Mouse (Mus musculus) hindbrain, embryonic 14.5 days (tissue): Measurements from ENCODE around the gene Rtn4rl1. TPM values are rescaled to one million over a fixed set of nuclear protein-coding genes. Genes with fewer than 3 reads are reported as not detected.
"Not testable (repeated sequence)": the region's sequence is repeated elsewhere in the genome, so short reads cannot be mapped to it uniquely, and the experiment has no call there.

Experiments used
- ATAC-seq: fragments of 200-750 bp; cut with Nextera tagmentation; 2 replicates; pipeline ENCODE4 v1.8.0; 2017; ENCODE audit warnings: moderate number of reproducible peaks, mild to moderate bottlenecking, moderate TSS enrichment, moderate library complexity; ENCODE audit not compliant: low FRiP score
- DNase-seq: peaks from one replicate; pipeline ENCODE4 v3.0.0-alpha.2; 2015; ENCODE audit warnings: low spot score
- H3K27ac ChIP-seq: fragments of 300-500 bp; sonication (generic); 2 replicates; pipeline ENCODE4 v1.5.1; 2014; ENCODE audit warnings: mild to moderate bottlenecking, moderate library complexity
- H3K27me3 ChIP-seq: fragments of 300-500 bp; sonication (generic); 2 replicates; pipeline ENCODE4 v1.6.1; 2014; ENCODE audit warnings: mild to moderate bottlenecking, low read length, mixed read lengths; ENCODE audit not compliant: control insufficient read depth, insufficient read depth
- H3K36me3 ChIP-seq: fragments of 300-500 bp; sonication (generic); replicated peaks from 2 replicates; pipeline ENCODE4 v1.6.1; 2014; ENCODE audit not compliant: control insufficient read depth, insufficient read depth
- H3K4me1 ChIP-seq: fragments of 300-500 bp; sonication (generic); replicated peaks from 2 replicates; pipeline ENCODE4 v1.6.1; 2014; ENCODE audit warnings: antibody characterized with exemption, low read length, mixed read lengths; ENCODE audit not compliant: control insufficient read depth, insufficient read depth
- H3K4me2 ChIP-seq: fragments of 300-500 bp; sonication (generic); replicated peaks from 2 replicates; pipeline ENCODE4 v1.6.1; 2014; ENCODE audit warnings: mild to moderate bottlenecking, moderate library complexity
- H3K4me3 ChIP-seq: fragments of 300-500 bp; sonication (generic); replicated peaks from 2 replicates; pipeline ENCODE4 v1.5.1; 2014; ENCODE audit warnings: mild to moderate bottlenecking, low read length
- H3K9ac ChIP-seq: fragments of 300-500 bp; sonication (generic); 2 replicates; pipeline ENCODE4 v1.6.1; 2014
- H3K9me3 ChIP-seq: fragments of 300-500 bp; sonication (generic); 2 replicates; pipeline ENCODE4 v1.6.1; 2016; ENCODE audit warnings: low read length; ENCODE audit not compliant: control insufficient read depth
- WGBS: fragments of 180-500 bp; shearing (Covaris S2); extraction: QIAGEN DNeasy Blood & Tissue Kit; methylation state at CpG from one replicate; pipeline ENCODE4 v1.1.7; 2014; 5-methylcytosine and 5-hydroxymethylcytosine counted together
- polyA plus RNA-seq: library from polyadenylated mRNA; unstranded; fragments of >200 nt; fragmentation: Nextera tagmentation; extraction: Ambion mirVana; gene quantifications from 2 replicates; pipeline ENCODE4 v1.2.1, GENCODE M21; 2014

The Rtn4rl1 gene
- polyA plus RNA-seq, 1 experiment from 2014 or later: 8.5 TPM

DNA sequence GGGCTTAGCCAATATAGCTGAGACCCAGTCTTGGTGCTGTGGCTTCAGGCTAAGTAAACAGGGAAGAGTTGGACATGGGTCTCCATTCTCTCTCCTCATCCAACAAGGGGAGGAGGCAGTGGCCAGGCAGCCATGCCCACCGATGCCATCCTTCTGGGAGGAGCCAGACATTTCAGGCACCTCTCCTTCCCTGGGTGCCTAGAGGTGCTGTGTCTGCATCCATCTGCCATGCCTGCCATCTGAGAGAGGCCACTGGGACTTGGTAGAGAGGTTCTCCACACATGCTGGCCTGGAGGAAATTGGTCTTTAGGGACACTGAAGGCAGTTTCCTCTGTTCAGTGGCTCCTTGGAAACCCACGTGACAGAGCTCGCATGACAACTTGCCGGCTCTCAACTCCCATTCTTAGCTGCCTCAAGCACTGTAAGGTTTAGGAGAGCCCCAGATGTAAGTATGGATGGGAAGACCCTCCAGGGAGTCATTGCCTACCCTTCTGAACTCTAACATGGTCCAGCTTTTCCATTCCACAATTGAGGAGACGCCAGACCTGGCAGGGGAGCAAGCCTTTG, 86.9 kb downstream of the Rtn4rl1 start:
- H3K4me1 ChIP-seq: peaks cover 47% of the 10 kb centered on the region
- peak overlapping the region; percentile 63; the same call in 1 of the 2 replicates for H3K27ac ChIP-seq
- H3K36me3 ChIP-seq: no peaks in the 10 kb centered on the region
- no peak overlapping the region for H3K4me3 ChIP-seq
- 37% methylated on average over 5 of the region's 5 CpGs for WGBS
- DNase-seq: no peak
- H3K4me2 ChIP-seq: no peak overlapping the region
- H3K9ac ChIP-seq: no peak overlapping the region
- peaks cover 18% of the 10 kb centered on the region; the same call in 1 of the 2 replicates for H3K27me3 ChIP-seq
- ATAC-seq: no peak
- H3K9me3 ChIP-seq: no peaks in the 10 kb centered on the region

DNA sequence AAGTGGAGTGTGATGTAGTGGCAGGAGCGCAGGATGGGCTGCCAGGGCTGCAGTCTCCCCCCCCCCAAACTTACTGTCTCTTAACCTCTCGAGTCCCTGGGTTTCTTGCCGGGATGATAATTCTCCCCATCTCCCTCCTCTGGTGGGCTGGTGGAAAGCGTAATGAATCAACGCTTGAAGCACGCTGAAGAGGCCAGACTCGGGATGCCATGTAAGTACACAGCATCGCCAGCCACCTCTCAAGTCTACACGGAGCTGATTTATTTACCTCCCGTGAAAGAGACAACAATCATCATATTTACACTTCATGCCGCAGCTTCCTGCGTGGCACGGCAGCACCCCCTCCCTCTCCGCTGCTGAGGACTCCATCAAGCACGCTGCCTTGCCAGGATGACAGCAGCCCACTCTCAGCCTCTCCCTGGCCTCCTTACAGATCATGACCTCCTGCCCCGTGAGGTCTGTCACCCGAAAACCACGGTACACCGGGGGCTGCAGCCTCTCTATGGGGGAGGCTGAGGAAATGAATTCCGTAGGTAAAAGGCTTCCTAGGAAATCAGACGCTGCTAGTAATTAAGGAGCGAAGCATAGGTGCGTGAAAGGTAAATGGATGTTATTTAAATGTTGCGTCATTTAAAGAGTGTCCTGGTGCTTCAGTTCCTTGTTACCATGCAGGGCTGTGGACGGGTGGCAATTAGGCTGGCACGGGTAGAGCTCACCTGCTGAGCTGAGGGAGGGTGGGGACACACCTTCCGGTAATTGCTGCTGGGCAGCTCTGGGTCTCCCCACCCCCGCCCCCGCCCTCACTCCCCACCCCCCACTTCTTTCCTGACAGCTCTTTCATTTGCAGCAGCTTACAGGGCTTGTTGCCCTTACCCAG, 88.0 kb downstream of the Rtn4rl1 start:
- H3K9me3 ChIP-seq: no peaks in the 10 kb centered on the region
- peak overlapping the region; percentile 57 for H3K9ac ChIP-seq
- ATAC-seq (peak; percentile 56; the same call in 1 of the 2 replicates), DNase-seq (no peak)
- H3K36me3 ChIP-seq: no peaks in the 10 kb centered on the region
- 6% methylated on average over 29 of the region's 29 CpGs for WGBS
- peaks cover 47% of the 10 kb centered on the region for H3K4me1 ChIP-seq
- peaks cover 18% of the 10 kb centered on the region; the same call in 1 of the 2 replicates for H3K27me3 ChIP-seq
- H3K27ac ChIP-seq: peak overlapping the region; percentile 63
- H3K4me2 ChIP-seq: peak overlapping the region; percentile 52
- peak overlapping the region; percentile 24 for H3K4me3 ChIP-seq

DNA sequence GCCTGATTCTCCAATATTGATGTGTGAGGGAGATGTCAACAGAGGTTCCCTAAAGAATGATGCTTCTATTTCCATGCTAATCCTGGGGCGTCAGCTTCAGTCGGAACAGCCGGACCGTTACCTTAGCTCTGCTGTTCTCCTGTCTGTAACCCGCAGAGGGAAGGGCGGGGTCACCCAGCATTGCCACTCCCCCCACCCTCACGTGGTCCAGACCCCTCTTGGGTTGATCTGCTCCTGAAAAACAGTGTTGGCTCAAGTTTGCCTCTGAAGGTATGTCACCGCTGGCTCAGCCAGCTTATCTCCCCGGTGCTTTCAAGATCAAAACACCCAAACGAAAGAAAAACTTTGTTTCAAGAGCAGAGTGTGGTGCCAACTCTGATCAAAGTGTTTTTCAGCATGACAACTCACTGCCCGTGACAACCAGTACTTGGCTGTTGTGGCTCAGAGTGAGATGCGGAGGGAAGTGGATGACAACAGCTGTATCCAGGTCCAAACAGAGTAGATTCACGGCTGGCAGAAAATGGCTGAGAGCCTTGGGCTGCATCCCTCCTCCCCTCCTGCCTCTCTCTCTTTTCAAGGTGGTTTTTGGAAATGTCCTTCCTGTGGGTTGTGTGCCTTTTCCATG, 89.0 kb downstream of the Rtn4rl1 start:
- Histone ChIP-seq H3K9me3 (no peaks in the 10 kb centered on the region), H3K36me3 (no peaks in the 10 kb centered on the region), H3K27me3 (peaks cover 18% of the 10 kb centered on the region; the same call in 1 of the 2 replicates), H3K4me3 (no peak overlapping the region), H3K27ac (no peak overlapping the region), H3K4me2 (peak overlapping the region; percentile 52), H3K4me1 (peaks cover 47% of the 10 kb centered on the region), H3K9ac (no peak overlapping the region)
- 8% methylated on average over 13 of the region's 13 CpGs for WGBS
- ATAC-seq (no peak), DNase-seq (no peak)

DNA sequence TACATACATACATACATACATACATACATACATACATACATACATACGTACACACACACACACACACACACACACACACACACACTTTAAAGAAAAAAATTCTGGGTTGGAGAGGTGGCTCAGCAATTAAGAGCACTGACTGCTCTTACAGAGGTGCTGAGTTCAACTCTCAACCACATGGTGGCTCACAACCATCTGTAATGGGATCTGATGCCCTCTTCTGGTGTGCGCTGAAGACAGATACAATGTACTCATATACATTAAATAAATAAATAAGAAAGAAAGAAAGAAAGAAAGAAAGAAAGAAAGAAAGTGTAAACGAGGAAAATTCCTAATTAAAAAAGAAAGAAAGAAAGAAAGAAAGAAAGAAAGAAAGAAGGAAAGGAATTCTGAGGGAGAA, 90.2 kb downstream of the Rtn4rl1 start:
- not testable (repeated sequence) for H3K9ac ChIP-seq, H3K36me3 ChIP-seq, H3K4me3 ChIP-seq, H3K27ac ChIP-seq, H3K4me2 ChIP-seq, H3K9me3 ChIP-seq, ATAC-seq, DNase-seq
- H3K27me3 ChIP-seq: peaks cover 18% of the 10 kb centered on the region; the same call in 1 of the 2 replicates
- peaks cover 41% of the 10 kb centered on the region for H3K4me1 ChIP-seq
- WGBS: 78% methylated on average over 3 of the region's 3 CpGs

DNA sequence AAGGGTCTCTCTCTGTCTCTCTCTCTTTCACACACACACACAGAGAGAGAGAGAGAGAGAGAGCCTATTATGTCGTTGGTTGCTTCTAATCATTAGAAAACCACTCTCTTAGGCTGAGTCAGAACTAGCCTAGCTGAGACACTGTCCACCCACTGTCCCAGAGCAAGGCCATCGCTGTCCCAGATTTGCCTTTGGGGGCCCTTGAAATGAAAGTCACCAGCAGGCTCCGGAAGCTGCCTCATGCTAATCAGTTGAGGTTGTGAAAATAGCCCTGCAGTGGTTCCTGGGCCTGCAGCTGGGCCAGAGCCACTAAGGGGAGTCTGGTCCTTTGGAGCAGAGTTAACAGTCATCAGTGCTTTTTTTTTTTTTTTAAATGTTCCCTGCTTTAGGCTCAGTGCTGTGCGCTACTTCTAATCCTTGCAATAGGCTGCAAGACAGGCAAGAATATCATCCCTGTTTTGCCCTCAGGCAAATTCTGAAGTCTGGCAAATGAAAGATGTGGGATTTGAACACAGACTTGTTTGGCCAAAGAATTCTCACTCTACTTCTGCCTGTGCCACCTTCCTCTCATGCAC, 92.4 kb downstream of the Rtn4rl1 start:
- ATAC-seq (no peak), DNase-seq (no peak)
- no peaks in the 10 kb centered on the region for H3K36me3 ChIP-seq
- no peak overlapping the region for H3K4me2 ChIP-seq
- H3K9me3 ChIP-seq: no peaks in the 10 kb centered on the region
- H3K4me3 ChIP-seq: no peak overlapping the region
- no peak overlapping the region for H3K9ac ChIP-seq
- H3K27ac ChIP-seq: no peak overlapping the region
- peaks cover 23% of the 10 kb centered on the region for H3K4me1 ChIP-seq
- H3K27me3 ChIP-seq: peaks cover 18% of the 10 kb centered on the region; the same call in 1 of the 2 replicates
- 53% methylated on average over 4 of the region's 4 CpGs for WGBS

GRCm38 (mm10) chr11:75286868-75287267, 93.3 kb downstream of the Rtn4rl1 start:
- Histone ChIP-seq H3K9me3 (no peaks in the 10 kb centered on the region), H3K4me3 (no peak overlapping the region), H3K36me3 (no peaks in the 10 kb centered on the region), H3K9ac (no peak overlapping the region), H3K27ac (no peak overlapping the region), H3K4me2 (no peak overlapping the region), H3K4me1 (peaks cover 23% of the 10 kb centered on the region), H3K27me3 (peaks cover 14% of the 10 kb centered on the region; the same call in 1 of the 2 replicates)
- ATAC-seq (no peak), DNase-seq (no peak)
- WGBS: 93% methylated on average over 4 of the region's 4 CpGs

DNA sequence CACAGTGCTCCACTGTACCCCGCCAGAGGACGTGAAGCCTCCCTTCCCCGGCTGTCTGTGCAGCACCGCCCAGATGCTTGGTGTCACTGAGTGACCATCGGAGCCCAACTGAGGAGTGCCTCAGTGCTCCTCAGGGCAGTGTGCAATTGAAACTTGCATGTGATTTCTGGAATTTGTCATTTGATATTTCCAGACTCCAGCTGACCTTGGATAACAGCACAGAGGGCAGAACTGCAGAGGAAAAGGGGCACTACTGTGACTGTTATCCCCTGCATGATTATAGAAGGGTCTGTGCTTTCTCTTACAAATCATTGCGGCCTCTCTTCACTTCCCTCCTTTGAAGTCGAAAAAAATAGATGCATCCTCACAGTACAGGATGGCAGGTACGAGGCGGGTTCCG, 94.4 kb downstream of the Rtn4rl1 start:
- H3K9me3 ChIP-seq: no peaks in the 10 kb centered on the region
- H3K27ac ChIP-seq: no peak overlapping the region
- no peak overlapping the region for H3K9ac ChIP-seq
- ATAC-seq (no peak), DNase-seq (no peak)
- WGBS: 75% methylated on average over 10 of the region's 10 CpGs
- H3K36me3 ChIP-seq: no peaks in the 10 kb centered on the region
- peaks cover 23% of the 10 kb centered on the region for H3K4me1 ChIP-seq
- no peak overlapping the region for H3K4me3 ChIP-seq
- no peak overlapping the region for H3K4me2 ChIP-seq
- H3K27me3 ChIP-seq: peaks cover 5% of the 10 kb centered on the region; the same call in 1 of the 2 replicates

DNA sequence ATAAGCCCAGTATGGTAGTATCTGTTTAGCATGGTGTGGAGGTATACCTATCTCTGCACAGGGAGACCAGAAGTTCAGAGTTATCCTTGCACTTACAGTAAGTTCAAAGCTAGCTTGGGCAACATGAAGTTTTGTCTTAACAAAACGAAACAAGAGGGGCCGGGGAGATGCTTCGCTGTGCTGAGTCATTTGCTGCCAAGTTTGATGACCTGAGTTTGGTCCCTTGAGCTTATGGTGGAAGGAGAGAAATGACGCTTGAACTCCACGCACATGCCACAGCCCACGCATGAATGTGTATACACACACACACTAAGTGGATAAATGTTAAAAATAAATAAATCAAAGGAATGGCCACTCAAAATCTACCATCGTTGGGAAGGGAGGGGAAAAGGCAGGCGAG, 94.9 kb downstream of the Rtn4rl1 start:
- WGBS: 87% methylated on average over 8 of the region's 8 CpGs

GRCm38 (mm10) chr11:75289120-75289519, 95.5 kb downstream of the Rtn4rl1 start:
- WGBS: 54% methylated on average over 2 of the region's 2 CpGs
- Histone ChIP-seq H3K4me1 (peaks cover 29% of the 10 kb centered on the region), H3K27me3 (no peaks in the 10 kb centered on the region), H3K4me2 (no peak overlapping the region), H3K9me3 (no peaks in the 10 kb centered on the region), H3K27ac (no peak overlapping the region), H3K9ac (no peak overlapping the region), H3K36me3 (no peaks in the 10 kb centered on the region), H3K4me3 (no peak overlapping the region)
- ATAC-seq (no peak), DNase-seq (no peak)

More for the DNA sequence above, 94.9 kb downstream of the Rtn4rl1 start:
- peaks cover 27% of the 10 kb centered on the region for H3K4me1 ChIP-seq
- no peak overlapping the region for H3K9ac ChIP-seq
- H3K27me3 ChIP-seq: no peaks in the 10 kb centered on the region
- H3K9me3 ChIP-seq: no peaks in the 10 kb centered on the region
- DNase-seq: no peak
- H3K36me3 ChIP-seq: no peaks in the 10 kb centered on the region
- H3K4me2 ChIP-seq: no peak overlapping the region
- no peak for ATAC-seq
- H3K27ac ChIP-seq: no peak overlapping the region
- H3K4me3 ChIP-seq: no peak overlapping the region
